10 mouse cellular contexts compared by ENCODE assay signal in the genomic region with DNA sequence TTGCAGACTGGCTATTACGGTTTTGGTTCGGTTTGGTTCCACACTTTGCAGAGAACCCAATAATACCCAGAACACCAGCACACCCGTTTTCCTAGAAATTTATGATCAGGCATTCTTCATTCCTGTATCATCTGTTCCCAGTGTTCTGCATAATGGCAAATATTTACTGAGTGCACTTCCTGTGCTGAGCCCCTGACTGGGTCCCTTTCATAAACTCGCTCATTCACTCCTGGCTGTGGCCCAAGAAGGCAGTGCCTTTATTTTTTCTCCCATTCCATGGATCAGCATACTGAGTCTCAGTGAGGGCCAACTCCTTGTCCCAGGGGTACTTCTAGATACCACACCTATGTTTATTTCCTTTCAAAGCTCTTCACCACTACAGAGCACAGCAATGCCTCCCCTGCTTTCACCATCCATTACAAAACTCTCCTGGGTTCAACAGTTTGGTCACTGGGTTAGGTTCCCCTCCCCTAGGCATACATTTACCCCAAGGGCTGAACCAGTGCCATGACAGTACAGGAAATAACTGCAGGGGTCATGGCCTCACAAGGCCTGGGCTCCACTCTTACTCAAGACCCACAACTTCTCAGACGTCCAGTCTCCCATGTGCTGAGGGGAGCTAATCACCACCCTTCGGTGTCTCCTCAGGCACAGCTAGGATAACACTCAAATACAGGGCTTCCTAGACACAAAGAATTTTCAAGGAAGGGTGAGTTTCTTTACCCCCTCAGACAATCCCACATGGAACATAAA.
DNase-seq lines count a peak whose midpoint lies in the region; ATAC-seq and TF ChIP-seq lines count a peak whose summit lies in the region.
"Had no signal": no experiment of that assay in that cellular context is flagged by ENCODE, and none has a peak within 500 bp of the region (broad histone marks: within the 10 kb centered on the region; RNA-seq: fewer than 3 reads in every experiment).

No protein-coding gene starts in this region.

- no peaks in the 10 kb centered on the region; the same call in 1 of the 2 replicates for H3K79me2 ChIP-seq in CH12.LX (replicated peaks; ENCODE audit: control insufficient read depth, extremely low read depth, insufficient read depth, poor library complexity, severe bottlenecking)

- no peak overlapping the region for H3K4me2 ChIP-seq in CH12.LX (ENCODE audit: insufficient read depth, low read depth, poor library complexity, severe bottlenecking)
- no peak overlapping the region for H3K4me2 ChIP-seq in hindbrain, embryonic 11.5 days (replicated peaks; ENCODE audit: low read depth, low read length)

- peaks cover 98% of the 10 kb centered on the region for H3K4me1 ChIP-seq in heart, embryonic 10.5 days
- H3K4me1 ChIP-seq in CH12.LX (ENCODE audit: control insufficient read depth in 1 of 2, insufficient read depth in 2 of 2), result peaks cover 45 to 83% of the 10 kb centered on the region in 2 experiments
- H3K4me1 ChIP-seq in hindbrain, embryonic 11.5 days (replicated peaks; ENCODE audit: control insufficient read depth, insufficient read depth, low read length), result peaks cover 56% of the 10 kb centered on the region

- peak overlapping the region; percentile 66 for H3K27ac ChIP-seq in heart, embryonic 10.5 days
- no peak overlapping the region for H3K27ac ChIP-seq in CH12.LX (ENCODE audit: insufficient read depth, low read depth)
- 0 out of 2 replicates have a peak overlapping the region, but pooled peaks have one; percentile 20 for H3K27ac ChIP-seq in hindbrain, embryonic 11.5 days (ENCODE audit: low read depth, low read length)

- no peaks in the 10 kb centered on the region for H3K9me3 ChIP-seq in heart, embryonic 10.5 days
- H3K9me3 ChIP-seq in CH12.LX (replicated peaks; ENCODE audit: low read length), result no peaks in the 10 kb centered on the region
- no peaks in the 10 kb centered on the region for H3K9me3 ChIP-seq in hindbrain, embryonic 11.5 days (ENCODE audit: control insufficient read depth, low read length)
- H3K9me3 ChIP-seq: G1E had no signal

- H3K9ac ChIP-seq in CH12.LX (ENCODE audit: insufficient read depth, low read depth), result no peak overlapping the region
- H3K9ac ChIP-seq in hindbrain, embryonic 11.5 days (ENCODE audit: low read depth, low read length), result no peak overlapping the region

- no peak overlapping the region for H3K4me3 ChIP-seq in heart, embryonic 10.5 days
- no peak overlapping the region for H3K4me3 ChIP-seq in CH12.LX (replicated peaks in 1 of 3; ENCODE audit: low read depth in 2 of 3, low read length in 2 of 3, poor library complexity in 1 of 3)
- no peak overlapping the region for H3K4me3 ChIP-seq in hindbrain, embryonic 11.5 days (ENCODE audit: low read depth, low read length)

- no peaks in the 10 kb centered on the region for H3K36me3 ChIP-seq in heart, embryonic 10.5 days
- H3K36me3 ChIP-seq in CH12.LX (replicated peaks in 1 of 2; ENCODE audit: control insufficient read depth in 1 of 2, insufficient read depth in 1 of 2, low read length in 1 of 2), result peaks cover 9 to 32% of the 10 kb centered on the region in 2 experiments
- no peaks in the 10 kb centered on the region for H3K36me3 ChIP-seq in hindbrain, embryonic 11.5 days (ENCODE audit: control insufficient read depth, insufficient read depth, low read length)

- 72% methylated on average over 6 of the region's 6 CpGs for whole genome bisulfite sequencing in heart, embryonic 10.5 days
- 72% methylated on average over 6 of the region's 6 CpGs for WGBS in hindbrain, embryonic 11.5 days

- no peak; the same call in 1 of the 2 replicates for TF ChIP-seq EP300 in CH12.LX (IDR thresholded peaks at IDR 0.05; ENCODE audit: low read length)

- no peak for DNase-seq in heart, embryonic 10.5 days (ENCODE audit: low spot score)
- no peak for DNase-seq in heart, postnatal 25 days (ENCODE audit: low spot score)
- no peak for DNase-seq in CH12.LX (ENCODE audit: extremely low read depth)
- no peak for DNase-seq in hindbrain, embryonic 11.5 days (ENCODE audit: low spot score)
- peak; percentile 47 for DNase-seq in lung, postnatal 14 days
- DNase-seq in left cerebral cortex, adult 8-10 months (ENCODE audit: low spot score in 2 of 2), result no peak
- DNase-seq in left cerebral cortex, postnatal 25 days (ENCODE audit: low spot score in 2 of 2), result no peak
- no peak for DNase-seq in gastrocnemius, postnatal 25 days
- DNase-seq: kidney, postnatal 4 days had no signal

- dilution Hi-C loops in CH12.LX (cut with MboI; ENCODE audit: extremely low pct_ligation_motif_present, extremely low pct_unique_long_range_greater_than_20kb, low sequenced_read_pairs), result no loop called here

- in situ Hi-C loops in CH12.LX (cut with MboI; ENCODE audit: low pct_ligation_motif_present, low pct_unique_long_range_greater_than_20kb, low sequenced_read_pairs), result loop anchor here (5.0 to 10.0 kb wide), 3 partner anchors 34 to 264 kb away; no protein-coding TSS in a partner anchor

- no peak for TF ChIP-seq POLR2A in CH12.LX (IDR thresholded peaks at IDR 0.05; ENCODE audit: low read depth, low read length)

- no peak for TF ChIP-seq RAD21 in CH12.LX (IDR thresholded peaks at IDR 0.05; ENCODE audit: low read depth, low read length)

- no peaks in the 10 kb centered on the region for H3K27me3 ChIP-seq in heart, embryonic 10.5 days (ENCODE audit: insufficient read depth, poor library complexity, severe bottlenecking)
- no peaks in the 10 kb centered on the region for H3K27me3 ChIP-seq in CH12.LX (replicated peaks)
- no peaks in the 10 kb centered on the region for H3K27me3 ChIP-seq in hindbrain, embryonic 11.5 days (ENCODE audit: control insufficient read depth, insufficient read depth, low read length)

- no peak for ATAC-seq in hindbrain, embryonic 11.5 days (ENCODE audit: low FRiP score)

- intact Hi-C loops in heart, postnatal 25 days (cut with DNase I), result loop anchor here (5.0 kb wide), 1 partner anchor 64 kb away; no protein-coding TSS in a partner anchor
- intact Hi-C loops in left cerebral cortex, postnatal 25 days (cut with DNase I), result no loop called here

- no peak for TF ChIP-seq CTCF in CH12.LX (conservative IDR thresholded peaks at IDR 0.05 in 1 of 2, IDR thresholded peaks at IDR 0.05 in 1 of 2; ENCODE audit: low read depth in 2 of 2, low read length in 2 of 2)

TF ChIP-seq in CH12.LX, 34 proteins besides CTCF, POLR2A, EP300 and RAD21:
- TF ChIP-seq UBTF (IDR thresholded peaks at IDR 0.05; ENCODE audit: low read depth, low read length), result 0 out of 2 replicates have a peak, but pooled peaks have one; percentile 26
- no peak for TF ChIP-seq ZMIZ1 (IDR thresholded peaks at IDR 0.05; ENCODE audit: low read depth, low read length)
TF ChIP-seq in CH12.LX: peak in this region for 1.
